Mouse (Mus musculus) neural tube, embryonic 14.5 days (tissue): ENCODE measurements around the gene Qtrt2. TPM values are rescaled to one million over a fixed set of nuclear protein-coding genes. Genes with fewer than 3 reads are reported as not detected.

Source experiments
- ATAC-seq: fragments of 200-750 bp; cut with Nextera tagmentation; 2 replicates; pipeline ENCODE4 v1.8.0; 2017; ENCODE audit warnings: low read depth, mild to moderate bottlenecking, moderate TSS enrichment, moderate library complexity
- H3K27ac ChIP-seq: fragments of 300-500 bp; sonication (generic); 2 replicates; pipeline ENCODE4 v1.5.1; 2014; ENCODE audit warnings: low read depth, mild to moderate bottlenecking, control low read depth, low read length, moderate library complexity, mixed read lengths
- H3K27me3 ChIP-seq: fragments of 300-500 bp; sonication (generic); 2 replicates; pipeline ENCODE4 v1.6.1; 2014; ENCODE audit warnings: low read length; ENCODE audit not compliant: control insufficient read depth, insufficient read depth
- H3K36me3 ChIP-seq: fragments of 300-500 bp; sonication (generic); 2 replicates; pipeline ENCODE4 v1.6.1; 2014; ENCODE audit warnings: low read length, mixed read lengths; ENCODE audit not compliant: control insufficient read depth, insufficient read depth
- H3K4me1 ChIP-seq: fragments of 300-500 bp; sonication (generic); 2 replicates; pipeline ENCODE4 v1.6.1; 2014; ENCODE audit warnings: low read length; ENCODE audit not compliant: control insufficient read depth, insufficient read depth
- H3K4me2 ChIP-seq: fragments of 300-500 bp; sonication (generic); 2 replicates; pipeline ENCODE4 v1.6.1; 2014; ENCODE audit warnings: mild to moderate bottlenecking, low read depth, low read length, control low read depth
- H3K4me3 ChIP-seq: fragments of 300-500 bp; sonication (generic); 2 replicates; pipeline ENCODE4 v1.5.1; 2014; ENCODE audit warnings: low read depth, low read length, control low read depth, mixed read lengths
- H3K9ac ChIP-seq: fragments of 300-500 bp; sonication (generic); replicated peaks from 2 replicates; pipeline ENCODE4 v1.6.1; 2014; ENCODE audit warnings: low read depth, mild to moderate bottlenecking, control low read depth, low read length, mixed read lengths
- H3K9me3 ChIP-seq: fragments of 300-500 bp; sonication (generic); 2 replicates; pipeline ENCODE4 v1.6.1; 2016; ENCODE audit warnings: low read length; ENCODE audit not compliant: control insufficient read depth
- WGBS: fragments of 180-500 bp; shearing (Covaris S2); extraction: QIAGEN DNeasy Blood & Tissue Kit; methylation state at CpG from one replicate; pipeline ENCODE4 v1.1.7; 2014; 5-methylcytosine and 5-hydroxymethylcytosine counted together
- polyA plus RNA-seq: library from polyadenylated mRNA; unstranded; fragments of >200 nt; fragmentation: Nextera tagmentation; extraction: Ambion mirVana; gene quantifications from 2 replicates; pipeline ENCODE4 v1.2.1, GENCODE M21; 2014

Qtrt2 gene
- polyA plus RNA-seq, 1 experiment from 2014 or later = 24.8 TPM

- no peak for ATAC-seq
- WGBS = 88% methylated on average over 6 of the region's 6 CpGs
- H3K4me2 ChIP-seq = no peak overlapping the region
- H3K4me3 ChIP-seq = no peak overlapping the region
- H3K27me3 ChIP-seq = no peaks in the 10 kb centered on the region
- no peak overlapping the region for H3K27ac ChIP-seq
- peaks cover 6% of the 10 kb centered on the region for H3K4me1 ChIP-seq
- no peak overlapping the region for H3K9ac ChIP-seq
- H3K36me3 ChIP-seq = no peaks in the 10 kb centered on the region
- H3K9me3 ChIP-seq = no peaks in the 10 kb centered on the region
Measured at GRCm38 (mm10) chr16:43933041-43933440, 6.4 kb upstream of the Qtrt2 start.

- peaks cover 6% of the 10 kb centered on the region for H3K4me1 ChIP-seq
- H3K4me2 ChIP-seq = no peak overlapping the region
- WGBS = 83% methylated on average over 7 of the region's 7 CpGs
- H3K27ac ChIP-seq = no peak overlapping the region
- no peaks in the 10 kb centered on the region for H3K36me3 ChIP-seq
- no peak overlapping the region for H3K4me3 ChIP-seq
- ATAC-seq = peak; percentile 47; the same call in 1 of the 2 replicates
- H3K9me3 ChIP-seq = no peaks in the 10 kb centered on the region
- no peaks in the 10 kb centered on the region for H3K27me3 ChIP-seq
- no peak overlapping the region for H3K9ac ChIP-seq
Measured at GRCm38 (mm10) chr16:43932319-43932718, 5.7 kb upstream of the Qtrt2 start.

- no peak overlapping the region for H3K9ac ChIP-seq
- peak; percentile 94 for ATAC-seq
Measured at GRCm38 (mm10) chr16:43931502-43931901, 4.9 kb upstream of the Qtrt2 start.

GRCm38 (mm10) chr16:43930577-43930976, 4.0 kb upstream of the Qtrt2 start:
- ATAC-seq = no peak
- H3K27me3 ChIP-seq = no peaks in the 10 kb centered on the region
- no peak overlapping the region for H3K4me3 ChIP-seq
- no peak overlapping the region for H3K4me2 ChIP-seq
- no peak overlapping the region for H3K9ac ChIP-seq
- H3K36me3 ChIP-seq = no peaks in the 10 kb centered on the region
- no peaks in the 10 kb centered on the region for H3K9me3 ChIP-seq
- H3K27ac ChIP-seq = no peak overlapping the region; the same call in 1 of the 2 replicates
- H3K4me1 ChIP-seq = peaks cover 6% of the 10 kb centered on the region

More at GRCm38 (mm10) chr16:43931502-43931901, 4.9 kb upstream of the Qtrt2 start:
- WGBS = 14% methylated on average over 3 of the region's 3 CpGs
- H3K36me3 ChIP-seq = no peaks in the 10 kb centered on the region
- no peaks in the 10 kb centered on the region for H3K9me3 ChIP-seq
- no peak overlapping the region for H3K4me2 ChIP-seq
- H3K4me3 ChIP-seq = no peak overlapping the region
- peak overlapping the region; percentile 73; the same call in 1 of the 2 replicates for H3K27ac ChIP-seq
- no peaks in the 10 kb centered on the region for H3K27me3 ChIP-seq
- H3K4me1 ChIP-seq = peaks cover 6% of the 10 kb centered on the region

- Histone ChIP-seq H3K36me3 (no peaks in the 10 kb centered on the region), H3K9me3 (no peaks in the 10 kb centered on the region), H3K9ac (no peak overlapping the region), H3K4me3 (no peak overlapping the region), H3K4me2 (no peak overlapping the region), H3K4me1 (peaks cover under 1% of the 10 kb centered on the region), H3K27me3 (no peaks in the 10 kb centered on the region), H3K27ac (no peak overlapping the region)
- WGBS = 94% methylated on average over 1 of the region's 1 CpGs
- ATAC-seq = no peak
Measured at GRCm38 (mm10) chr16:43925846-43926245, 763 bp downstream of the Qtrt2 start.

- ATAC-seq = 0 out of 2 replicates have a peak, but pooled peaks have one; percentile 28
- no peaks in the 10 kb centered on the region for H3K4me1 ChIP-seq
- no peaks in the 10 kb centered on the region for H3K9me3 ChIP-seq
- no peaks in the 10 kb centered on the region for H3K27me3 ChIP-seq
- no peaks in the 10 kb centered on the region for H3K36me3 ChIP-seq
- 53% methylated on average over 6 of the region's 6 CpGs for WGBS
- H3K9ac ChIP-seq = no peak overlapping the region
- no peak overlapping the region for H3K27ac ChIP-seq
- H3K4me3 ChIP-seq = no peak overlapping the region
- H3K4me2 ChIP-seq = no peak overlapping the region
Measured at GRCm38 (mm10) chr16:43925001-43925558, 1.5 kb downstream of the Qtrt2 start.

- no peaks in the 10 kb centered on the region for H3K27me3 ChIP-seq
- H3K36me3 ChIP-seq = no peaks in the 10 kb centered on the region
- no peak overlapping the region for H3K27ac ChIP-seq
- no peaks in the 10 kb centered on the region for H3K9me3 ChIP-seq
- H3K4me2 ChIP-seq = no peak overlapping the region
- no peaks in the 10 kb centered on the region for H3K4me1 ChIP-seq
- no peak overlapping the region for H3K4me3 ChIP-seq
- H3K9ac ChIP-seq = no peak overlapping the region
- no peak for ATAC-seq
- WGBS = 60% methylated on average over 3 of the region's 3 CpGs
Measured at GRCm38 (mm10) chr16:43922630-43923029, 4.0 kb downstream of the Qtrt2 start.

- Histone ChIP-seq H3K27ac (no peak overlapping the region), H3K9ac (no peak overlapping the region), H3K4me3 (no peak overlapping the region), H3K27me3 (no peaks in the 10 kb centered on the region), H3K4me1 (no peaks in the 10 kb centered on the region), H3K4me2 (no peak overlapping the region), H3K36me3 (no peaks in the 10 kb centered on the region), H3K9me3 (no peaks in the 10 kb centered on the region)
- no peak for ATAC-seq
- 77% methylated on average over 2 of the region's 2 CpGs for WGBS
Measured at GRCm38 (mm10) chr16:43922024-43922423, 4.6 kb downstream of the Qtrt2 start.

GRCm38 (mm10) chr16:43918867-43919266, 7.7 kb downstream of the Qtrt2 start:
- Histone ChIP-seq H3K4me2 (no peak overlapping the region), H3K4me1 (no peaks in the 10 kb centered on the region), H3K9me3 (no peaks in the 10 kb centered on the region), H3K9ac (no peak overlapping the region), H3K27ac (no peak overlapping the region), H3K4me3 (no peak overlapping the region), H3K27me3 (no peaks in the 10 kb centered on the region), H3K36me3 (no peaks in the 10 kb centered on the region)
- no peak for ATAC-seq
- WGBS = 98% methylated on average over 3 of the region's 3 CpGs
